Mouse (Mus musculus) limb, embryonic 13.5 days (tissue): ENCODE measurements around the gene Olfr952. TPM values are rescaled to one million over a fixed set of nuclear protein-coding genes. Genes with fewer than 3 reads are reported as not detected.

Experiments
- ATAC-seq: fragments of 200-750 bp; cut with Nextera tagmentation; 2 replicates; pipeline ENCODE4 v1.8.0; 2017; ENCODE audit warnings: low read depth, moderate number of reproducible peaks, moderate TSS enrichment; ENCODE audit not compliant: low FRiP score
- H3K27ac ChIP-seq: fragments of 300-500 bp; sonication (generic); 2 replicates; pipeline ENCODE4 v1.5.1; 2015; ENCODE audit warnings: inconsistent platforms, mild to moderate bottlenecking, moderate library complexity
- H3K27me3 ChIP-seq: fragments of 300-500 bp; sonication (generic); 2 replicates; pipeline ENCODE4 v1.6.1; 2015; ENCODE audit warnings: mild to moderate bottlenecking, inconsistent platforms
- H3K36me3 ChIP-seq: fragments of 300-500 bp; sonication (generic); 2 replicates; pipeline ENCODE4 v1.6.1; 2015; ENCODE audit warnings: inconsistent platforms, mild to moderate bottlenecking, moderate library complexity
- H3K4me1 ChIP-seq: fragments of 300-500 bp; sonication (generic); 2 replicates; pipeline ENCODE4 v1.6.1; 2015; ENCODE audit warnings: inconsistent platforms
- H3K4me2 ChIP-seq: fragments of 300-500 bp; sonication (generic); replicated peaks from 2 replicates; pipeline ENCODE4 v1.6.1; 2015; ENCODE audit warnings: inconsistent platforms, mild to moderate bottlenecking, moderate library complexity
- H3K4me3 ChIP-seq: fragments of 300-500 bp; sonication (generic); 2 replicates; pipeline ENCODE4 v1.5.1; 2015; ENCODE audit warnings: moderate library complexity, mild to moderate bottlenecking, inconsistent platforms
- H3K9ac ChIP-seq: fragments of 300-500 bp; sonication (generic); 2 replicates; pipeline ENCODE4 v1.6.1; 2015; ENCODE audit warnings: mild to moderate bottlenecking, inconsistent platforms
- H3K9me3 ChIP-seq: fragments of 300-500 bp; sonication (generic); 2 replicates; pipeline ENCODE4 v1.6.1; 2016; ENCODE audit warnings: inconsistent platforms
- WGBS: fragments of 180-500 bp; shearing (Covaris S2); methylation state at CpG from one replicate; pipeline ENCODE4 v1.1.7; 2015; 5-methylcytosine and 5-hydroxymethylcytosine counted together
- polyA plus RNA-seq: library from polyadenylated mRNA; unstranded; fragments of >200 nt; fragmentation: Nextera tagmentation; extraction: Ambion mirVana; gene quantifications from 2 replicates; pipeline ENCODE4 v1.2.1, GENCODE M21; 2015

Olfr952 gene
- polyA plus RNA-seq: not detected in 2 replicates

GRCm38 (mm10) chr9:39427048-39427447, at the start of gene Olfr952:
Gene Olfr952 (minus strand): TSS chr9:39427148.
- Histone ChIP-seq H3K27ac (no peak within 1 kb of the TSS), H3K27me3 (no peaks in the 10 kb centered on the region), H3K9ac (no peak within 1 kb of the TSS), H3K4me2 (no peak within 1 kb of the TSS), H3K9me3 (no peaks in the 10 kb centered on the region), H3K4me1 (no peaks in the 10 kb centered on the region), H3K36me3 (no peaks in the 10 kb centered on the region), H3K4me3 (no peak within 1 kb of the TSS)
- no peak for ATAC-seq

DNA sequence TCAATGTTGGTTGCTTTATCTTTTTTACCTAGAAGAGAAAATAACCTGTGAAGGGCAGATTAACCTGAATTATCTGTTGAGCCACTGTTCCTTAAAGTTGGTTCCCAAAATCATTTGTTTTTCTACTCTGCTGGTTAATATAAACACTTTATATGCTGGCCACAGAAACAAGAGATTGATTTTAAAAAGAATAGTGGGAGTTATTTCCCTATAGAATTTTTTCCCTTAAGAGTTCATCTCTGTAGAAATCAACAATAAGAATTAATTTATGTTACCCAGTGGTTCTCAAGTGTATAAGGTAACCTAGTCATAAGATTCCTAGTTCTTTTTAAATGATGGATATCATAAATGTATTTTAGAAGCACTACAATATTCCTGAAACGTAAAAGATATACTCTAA, 44.9 kb upstream of the Olfr952 start, which contains the start of gene Olfr955:
Gene Olfr955 (minus strand): TSS at position 101 of the 400 bp plus-strand sequence.
- Histone ChIP-seq H3K4me3 (no peak within 1 kb of the TSS), H3K4me2 (no peak within 1 kb of the TSS), H3K4me1 (no peaks in the 10 kb centered on the region), H3K9ac (no peak within 1 kb of the TSS), H3K9me3 (no peaks in the 10 kb centered on the region), H3K27ac (no peak within 1 kb of the TSS), H3K27me3 (no peaks in the 10 kb centered on the region), H3K36me3 (no peaks in the 10 kb centered on the region)
- WGBS: 48% methylated on average over 1 of the region's 1 CpGs
- ATAC-seq: no peak

DNA sequence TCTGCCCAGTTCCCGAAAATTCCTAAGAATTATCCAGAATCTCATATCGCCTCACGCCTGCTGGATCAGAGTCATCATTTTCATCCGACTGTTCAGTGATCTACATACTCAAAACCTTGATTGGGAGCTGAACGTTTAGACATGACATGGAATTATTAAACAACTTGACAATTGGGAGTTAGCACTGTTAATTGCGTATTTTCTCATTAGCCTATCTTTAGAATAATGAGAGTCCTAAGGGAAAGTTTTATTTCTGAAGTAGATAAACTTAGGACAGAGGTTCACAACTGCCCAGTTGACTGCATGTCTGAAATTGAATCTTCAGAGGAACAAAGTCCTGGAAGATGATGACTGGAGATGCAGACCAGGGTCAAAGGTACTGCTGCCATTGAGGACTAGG, 29.5 kb upstream of the Olfr952 start, which contains the start of gene Olfr954:
Gene Olfr954 (plus strand): TSS at position 301 of the 400 bp plus-strand sequence.
- no peaks in the 10 kb centered on the region for H3K27me3 ChIP-seq
- H3K36me3 ChIP-seq: no peaks in the 10 kb centered on the region
- no peaks in the 10 kb centered on the region for H3K9me3 ChIP-seq
- no peak within 1 kb of the TSS for H3K9ac ChIP-seq
- ATAC-seq: no peak
- H3K27ac ChIP-seq: no peak within 1 kb of the TSS
- no peak within 1 kb of the TSS for H3K4me3 ChIP-seq
- H3K4me2 ChIP-seq: no peak within 1 kb of the TSS
- WGBS: 87% methylated on average over 6 of the region's 6 CpGs
- H3K4me1 ChIP-seq: no peaks in the 10 kb centered on the region

GRCm38 (mm10) chr9:39387110-39387509, 39.8 kb downstream of the Olfr952 start, which contains the start of gene Olfr951:
Gene Olfr951 (plus strand): TSS chr9:39387410.
- H3K27ac ChIP-seq: no peak within 1 kb of the TSS
- no peak within 1 kb of the TSS for H3K9ac ChIP-seq
- ATAC-seq: no peak
- H3K27me3 ChIP-seq: no peaks in the 10 kb centered on the region
- H3K36me3 ChIP-seq: no peaks in the 10 kb centered on the region
- H3K4me2 ChIP-seq: no peak within 1 kb of the TSS
- WGBS: 84% methylated on average over 2 of the region's 2 CpGs
- H3K9me3 ChIP-seq: no peaks in the 10 kb centered on the region
- no peak within 1 kb of the TSS for H3K4me3 ChIP-seq
- H3K4me1 ChIP-seq: no peaks in the 10 kb centered on the region

Other genes starting within 250 kb of the Olfr952 start
- not detected in 2 replicates for gene Olfr944, start 225.2 kb downstream of the Olfr952 start, polyA plus RNA-seq
- gene Olfr1537, start 177.2 kb downstream of the Olfr952 start, polyA plus RNA-seq: not detected in 2 replicates
- not detected in 2 replicates for gene Olfr945, start 150.3 kb downstream of the Olfr952 start, polyA plus RNA-seq
- gene Olfr948, start 101.1 kb downstream of the Olfr952 start, polyA plus RNA-seq: not detected in 2 replicates
- gene Olfr951, start 39.7 kb downstream of the Olfr952 start, polyA plus RNA-seq: not detected in 2 replicates
- not detected in 2 replicates for gene Olfr954, start 29.6 kb upstream of the Olfr952 start, polyA plus RNA-seq
- gene Olfr955, start 44.8 kb upstream of the Olfr952 start, polyA plus RNA-seq: not detected in 2 replicates
- gene Olfr44, start 66.8 kb upstream of the Olfr952 start, polyA plus RNA-seq: not detected in 2 replicates
- gene Olfr957, start 88.7 kb upstream of the Olfr952 start, polyA plus RNA-seq: not detected in 2 replicates
- not detected in 2 replicates for gene Olfr958, start 126.9 kb upstream of the Olfr952 start, polyA plus RNA-seq
- gene Olfr959, start 148.4 kb upstream of the Olfr952 start, polyA plus RNA-seq: not detected in 2 replicates
- 62.4 and 64.0 TPM in 2 replicates for gene AW551984, start 177.3 kb upstream of the Olfr952 start, polyA plus RNA-seq
- gene Olfr148, start 183.5 kb upstream of the Olfr952 start, polyA plus RNA-seq: not detected in 2 replicates
- gene Olfr960, start 194.2 kb upstream of the Olfr952 start, polyA plus RNA-seq: not detected in 2 replicates
- not detected in 2 replicates for gene Olfr961, start 217.9 kb upstream of the Olfr952 start, polyA plus RNA-seq
- gene Olfr963, start 240.1 kb upstream of the Olfr952 start, polyA plus RNA-seq: not detected in 2 replicates